Mouse (Mus musculus) liver (tissue): ENCODE results near the gene Hoxb3.
A peak's percentile ranks its signal among the peaks of the same experiment; 100 is the strongest.

Source experiments
- DNase-seq: peaks from one replicate; pipeline ENCODE4 v3.0.0-alpha.2; 2020; ENCODE audit warnings: mixed read lengths

The Hoxb3 gene

DNA sequence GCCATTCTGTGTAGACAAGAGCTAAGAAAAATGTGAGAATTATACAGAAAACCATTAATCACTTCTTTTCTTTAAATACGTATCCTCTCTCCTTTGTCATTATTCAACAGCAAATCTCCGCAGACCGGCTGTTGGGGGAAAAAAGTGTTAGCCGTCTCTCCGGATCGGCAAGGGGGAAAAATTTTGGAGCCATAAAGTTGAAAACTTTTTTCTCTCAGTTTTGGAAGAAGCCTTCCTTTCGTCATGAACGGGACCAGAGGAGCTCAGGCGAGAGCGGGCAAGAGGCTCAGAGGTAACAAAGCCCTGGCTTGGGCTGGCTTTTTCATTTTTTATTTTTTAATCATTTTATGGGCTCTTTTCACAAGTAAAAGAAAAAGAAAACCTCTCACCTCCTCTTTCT lies at the start of gene Hoxb3:
Hoxb3 (plus strand) TSS at position 173 of the 400 bp plus-strand sequence.
- no peak for DNase-seq

DNA sequence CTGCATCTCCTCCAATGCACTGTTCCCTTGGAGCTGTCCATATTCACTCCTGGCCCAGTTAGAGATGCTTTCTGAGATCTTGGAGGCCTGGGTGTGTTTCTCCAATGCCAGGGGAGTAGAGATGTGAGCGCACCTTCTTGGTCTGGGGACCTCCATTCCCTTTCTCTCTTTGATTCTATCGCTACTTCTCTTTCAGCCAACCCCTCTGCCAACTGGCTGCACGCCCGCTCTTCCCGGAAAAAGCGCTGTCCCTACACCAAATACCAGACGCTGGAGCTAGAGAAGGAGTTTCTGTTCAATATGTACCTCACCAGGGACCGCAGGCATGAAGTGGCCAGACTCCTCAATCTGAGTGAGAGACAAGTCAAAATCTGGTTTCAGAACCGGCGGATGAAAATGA lies 48.7 kb upstream of the Hoxb3 start:
- DNase-seq: no peak

DNA sequence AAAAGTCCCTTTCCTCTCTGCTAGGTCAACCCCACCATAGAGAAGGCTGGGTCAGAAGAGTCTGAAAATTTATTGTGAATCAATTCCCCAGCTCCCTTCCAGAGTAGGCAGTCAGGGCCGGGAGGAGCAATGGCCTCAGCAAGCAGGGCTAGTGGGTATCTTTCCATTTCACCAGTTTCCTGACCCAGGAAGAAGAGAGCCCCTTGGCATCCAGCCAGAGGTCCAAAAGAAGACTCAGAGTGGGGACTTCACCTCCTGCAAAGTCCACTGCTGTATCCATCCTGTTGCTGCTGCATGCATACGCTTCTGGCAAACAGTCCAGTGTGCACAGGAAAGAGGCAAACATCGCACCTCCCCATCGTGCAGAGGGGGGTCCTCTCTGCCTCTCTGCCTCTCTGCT lies 47.2 kb upstream of the Hoxb3 start:
- DNase-seq: no peak

DNA sequence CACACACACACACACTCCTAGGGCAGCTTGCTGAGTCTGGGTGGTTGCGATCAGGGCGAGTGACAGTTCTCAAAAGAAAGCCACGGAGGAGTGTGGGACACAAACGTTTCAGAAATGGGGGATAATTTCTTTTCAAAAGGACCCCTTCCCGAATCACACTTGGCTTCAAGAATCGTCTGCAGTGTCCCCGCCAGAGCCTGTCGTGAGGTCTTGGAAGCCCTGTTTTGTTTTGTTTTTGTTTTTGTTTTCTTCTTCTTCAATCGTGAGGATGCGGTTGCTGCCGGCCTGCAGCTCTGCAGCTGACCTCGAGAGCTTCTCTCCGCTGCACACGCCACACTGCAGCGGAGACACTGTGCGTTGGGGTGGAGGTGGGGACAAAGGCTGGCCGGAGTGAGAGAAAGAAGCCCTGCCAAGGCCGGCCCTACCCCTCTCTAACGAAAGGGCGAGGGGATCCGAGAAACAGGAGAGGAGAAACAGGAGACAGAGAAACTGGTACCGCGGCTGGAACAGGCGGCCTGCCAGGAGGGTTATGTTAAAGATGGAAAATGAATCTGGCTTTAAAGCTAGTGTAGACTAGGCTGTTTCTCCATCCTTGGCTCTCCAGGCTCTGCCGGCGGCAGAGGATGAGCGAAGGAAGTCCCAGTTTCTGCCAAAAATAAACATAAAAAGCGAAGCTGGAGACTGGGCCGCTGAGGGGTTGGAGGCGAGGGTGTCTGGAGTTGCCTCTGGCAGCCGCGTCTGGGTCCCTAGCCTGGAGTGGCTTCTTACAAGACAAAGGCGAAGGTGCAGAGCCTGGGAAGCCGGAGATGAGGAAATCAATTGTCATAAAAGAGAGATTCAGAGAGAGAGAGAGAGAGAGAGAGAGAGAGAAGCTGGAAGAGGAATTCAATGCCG lies 45.7 kb upstream of the Hoxb3 start:
- DNase-seq: no peak

DNA sequence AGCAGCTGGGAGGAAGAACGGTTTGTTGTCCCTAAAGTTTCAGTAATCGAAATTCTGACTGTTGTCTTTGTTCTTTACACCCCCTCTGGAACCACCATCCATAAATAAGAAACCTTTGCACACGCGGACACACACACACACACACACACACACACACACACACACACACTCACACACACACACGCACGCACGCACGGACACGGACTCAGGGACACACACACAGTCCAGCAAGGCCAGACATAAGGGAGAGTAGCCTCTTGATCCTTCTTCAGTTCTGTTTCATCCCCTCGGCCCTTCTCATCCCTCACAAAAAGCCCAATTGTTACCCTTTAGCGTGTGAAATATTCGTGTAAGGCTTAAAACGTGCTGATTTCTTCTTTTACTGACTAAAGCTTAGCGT lies 44.8 kb upstream of the Hoxb3 start:
- no peak for DNase-seq

DNA sequence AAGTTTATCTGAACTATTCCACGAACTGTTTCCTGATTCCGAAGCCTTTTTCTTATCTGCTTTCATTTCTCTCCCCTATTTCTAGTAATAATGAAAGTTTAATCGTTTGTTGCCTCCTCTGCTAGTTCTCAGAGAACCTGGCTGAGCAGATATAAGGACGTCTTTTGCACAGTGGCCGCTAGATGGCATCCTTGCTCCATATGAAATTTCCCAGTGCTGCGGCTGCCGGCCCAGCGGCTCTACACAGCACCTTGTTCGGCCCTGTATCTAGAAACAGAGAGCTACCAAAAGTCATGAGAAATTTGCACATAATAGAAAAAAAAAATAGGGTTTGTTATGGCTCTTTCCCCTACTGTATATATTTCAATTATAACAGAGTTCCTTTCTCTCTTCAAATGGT lies 44.4 kb upstream of the Hoxb3 start:
- peak; percentile 73 for DNase-seq

DNA sequence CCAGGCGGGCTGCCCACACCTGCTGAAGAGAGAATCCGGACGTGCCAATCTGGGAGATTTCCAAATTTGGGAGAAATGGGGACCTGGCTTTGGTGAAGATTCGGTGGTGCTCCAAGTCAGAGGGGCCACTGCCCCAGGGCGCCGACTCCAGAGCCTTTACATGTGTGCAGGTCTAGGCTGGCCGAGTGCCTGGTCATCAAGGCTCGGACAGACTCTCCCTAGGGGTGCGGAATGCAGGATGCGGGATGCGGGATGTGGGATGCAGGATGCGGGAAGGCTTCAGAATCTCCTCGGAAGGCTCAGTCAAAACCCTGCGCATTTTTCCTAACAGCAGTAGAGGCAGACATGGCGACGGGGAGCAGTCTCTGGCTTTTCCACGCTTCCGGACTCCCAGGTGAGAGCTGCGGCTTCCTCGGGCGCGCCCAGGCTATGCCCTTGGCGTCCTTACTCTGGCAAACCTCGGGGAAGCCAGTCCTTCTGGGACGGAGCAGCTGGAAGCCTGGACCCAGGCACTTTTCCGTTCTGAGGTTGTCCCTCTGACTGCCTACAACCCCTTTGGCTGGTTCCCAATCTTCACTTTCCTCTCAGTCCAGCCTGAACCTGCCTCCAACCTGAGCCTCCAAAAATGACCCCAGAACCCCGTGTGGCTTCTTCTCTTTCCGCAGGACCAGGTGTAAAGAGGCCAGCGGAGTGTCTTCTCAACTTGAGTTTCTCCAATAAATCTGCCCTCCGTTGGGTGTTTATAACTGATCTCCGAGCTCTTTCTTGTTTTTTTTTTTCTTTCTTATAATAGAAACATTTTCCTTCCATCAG lies 43.5 kb upstream of the Hoxb3 start:
- DNase-seq: no peak

DNA sequence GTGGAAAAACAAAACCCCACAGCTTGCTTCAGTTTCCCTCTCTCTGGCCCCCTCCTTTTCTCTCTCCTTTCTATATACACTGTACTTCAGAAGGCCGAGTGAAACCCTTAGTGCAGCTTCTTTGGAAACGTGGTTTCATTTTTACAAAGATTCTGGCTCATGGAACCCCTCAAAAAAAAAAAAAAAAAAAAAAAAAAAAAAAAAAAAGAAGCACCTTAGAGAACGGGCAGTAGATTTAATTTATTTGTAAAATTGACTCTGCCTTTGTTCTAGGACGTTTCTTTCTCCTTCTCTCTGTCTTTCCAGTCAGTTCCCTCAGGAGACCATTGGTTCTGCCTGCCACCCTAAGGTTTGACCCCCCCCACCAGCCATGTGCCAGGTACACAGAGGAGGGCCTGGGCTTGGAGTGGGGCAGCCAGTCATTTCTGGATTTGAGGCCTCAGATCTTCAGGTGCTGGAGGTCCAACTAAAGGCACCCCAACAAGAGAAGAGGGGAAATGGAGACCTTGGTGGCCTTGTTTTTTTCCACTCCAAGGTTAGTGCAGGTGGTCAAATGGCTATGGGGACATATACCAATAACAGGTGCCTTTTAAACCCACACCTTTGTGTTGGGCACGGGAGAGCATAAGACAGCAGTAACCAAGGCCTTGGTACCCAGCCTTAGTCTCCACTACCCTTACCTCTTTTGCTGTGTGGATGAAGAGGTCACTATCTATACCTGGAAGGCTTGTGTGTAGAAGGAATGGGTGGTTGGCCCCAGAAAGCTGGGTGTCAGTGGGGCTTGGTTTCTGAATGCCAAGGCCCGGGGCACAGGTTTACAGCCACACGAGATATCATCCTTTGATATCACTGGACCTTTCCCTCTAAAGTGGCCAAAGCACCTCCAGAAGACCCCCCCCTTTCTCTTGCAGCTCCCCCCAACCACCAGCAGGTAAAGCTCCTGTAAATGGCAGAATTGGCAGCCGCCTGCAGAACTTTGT lies 42.4 kb upstream of the Hoxb3 start:
- no peak for DNase-seq

DNA sequence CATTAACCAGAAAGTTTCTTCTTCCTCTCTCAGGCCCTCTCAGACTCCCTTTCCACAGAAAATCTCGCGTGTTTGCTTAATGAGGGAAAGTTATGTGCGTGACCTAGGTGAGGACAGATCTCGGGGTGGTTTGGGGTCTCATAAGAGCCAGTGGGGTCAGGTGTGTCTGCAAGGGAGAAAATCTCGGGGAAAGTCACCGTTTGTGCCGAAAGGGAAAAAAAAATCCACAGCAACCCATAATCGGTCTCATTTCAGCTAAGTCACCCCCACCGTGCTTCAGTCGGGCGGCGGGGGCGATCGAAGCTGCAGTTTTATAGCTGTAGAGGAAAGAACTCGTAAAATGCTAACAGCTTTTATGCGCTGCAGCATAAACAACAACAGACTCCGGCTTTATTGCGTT lies 41.7 kb upstream of the Hoxb3 start:
- no peak for DNase-seq

DNA sequence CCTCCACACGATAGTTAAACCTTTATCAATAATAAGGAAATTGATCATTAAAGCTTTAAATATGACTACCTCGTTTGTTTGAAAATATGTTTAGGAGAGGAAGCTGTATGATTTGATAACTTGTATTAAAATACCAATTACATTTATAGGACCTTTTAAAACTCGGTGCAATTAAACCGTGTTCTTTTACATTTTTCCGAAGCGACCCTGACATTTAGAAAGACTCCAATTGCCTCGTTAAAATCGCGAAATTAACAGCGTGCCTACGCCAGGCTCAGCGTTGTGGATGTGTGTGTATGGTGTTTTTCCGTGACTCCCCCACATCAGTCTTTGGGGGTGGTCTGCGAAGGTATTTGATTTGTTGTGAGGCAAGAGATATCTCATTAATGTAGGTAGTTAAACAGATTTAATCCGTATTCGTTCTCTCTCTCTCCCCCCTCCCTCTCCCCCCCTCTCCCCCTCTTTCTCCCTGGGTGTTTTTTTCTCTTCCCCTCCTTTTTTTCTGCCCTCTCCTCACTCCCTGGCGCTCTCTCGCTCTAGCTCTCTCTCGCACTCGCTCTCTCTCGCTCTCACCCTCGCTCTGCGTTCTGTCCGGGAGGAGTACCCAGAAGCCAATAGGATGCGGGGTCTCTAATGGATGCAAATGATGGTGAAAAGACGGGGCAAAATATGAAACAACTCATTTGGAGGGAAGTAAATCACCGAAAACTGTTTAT lies 41.1 kb upstream of the Hoxb3 start, which contains the start of gene Hoxb8:
Hoxb8 (plus strand) TSS at position 51 of the 716 bp plus-strand sequence.
- DNase-seq: no peak

DNA sequence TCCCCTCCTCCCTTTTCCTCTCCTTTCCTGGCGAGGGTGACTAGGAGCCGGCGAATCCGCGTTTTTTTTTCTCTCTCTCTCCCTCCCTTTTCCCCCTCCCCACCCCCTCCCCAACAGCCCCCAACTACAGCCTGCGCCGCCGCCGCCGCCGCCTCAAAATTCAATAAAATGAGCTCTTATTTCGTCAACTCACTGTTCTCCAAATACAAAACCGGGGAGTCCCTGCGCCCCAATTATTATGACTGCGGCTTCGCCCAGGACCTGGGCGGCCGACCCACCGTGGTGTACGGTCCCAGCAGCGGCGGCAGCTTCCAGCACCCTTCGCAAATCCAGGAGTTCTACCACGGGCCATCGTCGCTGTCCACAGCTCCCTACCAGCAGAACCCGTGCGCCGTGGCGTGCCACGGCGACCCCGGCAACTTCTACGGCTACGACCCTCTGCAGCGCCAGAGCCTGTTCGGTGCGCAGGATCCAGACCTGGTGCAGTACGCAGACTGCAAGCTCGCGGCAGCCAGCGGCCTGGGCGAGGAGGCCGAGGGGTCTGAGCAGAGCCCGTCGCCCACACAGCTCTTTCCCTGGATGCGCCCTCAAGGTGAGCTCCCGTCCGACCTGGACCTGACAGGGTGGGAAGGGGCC lies 40.2 kb upstream of the Hoxb3 start:
- DNase-seq: no peak

DNA sequence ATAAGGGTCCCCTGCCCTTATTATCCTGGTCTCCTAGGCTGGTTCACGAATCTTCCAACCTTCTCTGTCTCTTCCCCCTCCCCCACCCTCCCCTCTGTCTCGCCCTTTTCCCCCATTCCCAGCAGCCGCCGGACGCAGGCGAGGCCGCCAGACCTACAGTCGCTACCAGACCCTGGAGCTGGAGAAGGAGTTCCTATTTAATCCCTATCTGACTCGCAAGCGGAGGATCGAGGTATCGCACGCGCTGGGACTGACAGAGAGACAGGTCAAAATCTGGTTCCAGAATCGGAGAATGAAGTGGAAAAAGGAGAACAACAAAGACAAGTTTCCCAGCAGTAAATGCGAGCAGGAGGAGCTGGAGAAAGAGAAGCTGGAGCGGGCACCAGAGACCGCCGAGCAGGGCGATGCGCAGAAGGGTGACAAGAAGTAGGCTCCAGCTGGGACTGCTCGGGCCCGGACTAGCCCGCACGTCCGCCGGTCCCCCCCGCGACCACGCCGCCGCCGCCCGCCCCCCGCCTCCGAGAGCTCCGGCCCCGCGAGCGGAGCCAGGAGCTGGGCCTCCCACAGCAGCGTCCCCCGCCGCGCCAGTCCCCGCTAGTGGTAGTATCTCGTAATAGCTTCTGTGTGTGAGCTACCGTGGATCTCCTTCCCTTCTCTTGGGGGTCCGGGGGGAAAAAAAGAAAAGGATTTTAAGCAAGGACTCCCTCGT lies 38.9 kb upstream of the Hoxb3 start:
- no peak for DNase-seq

DNA sequence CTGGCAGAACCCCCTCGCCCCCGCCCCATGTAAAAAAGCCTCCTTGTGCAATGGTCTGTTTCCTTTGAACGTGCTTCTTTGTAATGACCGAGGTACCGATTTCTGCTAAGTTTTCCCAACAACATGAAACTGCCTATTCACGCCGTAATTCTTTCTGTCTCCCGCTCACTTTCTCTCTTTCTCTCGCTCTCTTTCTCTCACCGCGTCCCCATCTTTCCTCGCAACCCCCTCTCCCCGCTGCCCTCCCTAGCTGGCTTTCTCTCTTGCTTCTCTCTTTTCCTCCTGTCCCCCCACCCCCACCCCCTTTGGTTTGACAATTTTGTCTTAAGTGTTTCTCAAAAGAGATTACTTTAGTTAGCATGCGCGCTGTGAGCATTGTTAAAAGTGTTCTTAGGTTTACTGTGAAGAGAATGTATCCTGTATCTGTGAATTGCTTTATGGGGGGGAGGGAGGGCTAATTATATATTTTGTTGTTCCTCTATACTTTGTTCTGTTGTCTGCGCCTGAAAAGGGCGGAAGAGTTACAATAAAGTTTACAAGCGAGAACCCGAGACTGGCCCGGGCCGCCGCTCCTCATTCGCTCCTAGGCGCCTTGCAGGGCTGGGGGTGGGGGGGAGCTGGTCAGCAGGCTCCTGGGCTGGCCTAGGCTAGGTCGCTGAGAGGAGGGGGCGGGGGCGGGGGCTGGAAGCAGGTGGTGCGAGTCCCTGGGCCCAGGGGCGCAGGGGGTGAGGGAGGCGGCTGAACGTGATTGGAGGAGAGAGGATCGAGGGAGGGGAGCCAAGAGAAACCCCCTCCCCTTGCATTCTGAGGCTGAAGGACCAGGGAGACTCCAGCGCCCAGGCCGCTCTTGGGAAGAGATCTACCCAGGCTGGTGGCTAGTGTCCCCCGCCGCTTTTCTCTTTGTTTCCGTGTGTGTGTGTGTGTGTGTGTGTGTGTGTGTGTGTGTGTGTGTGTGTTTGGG lies 38.1 kb upstream of the Hoxb3 start:
- DNase-seq: peak; percentile 49

DNA sequence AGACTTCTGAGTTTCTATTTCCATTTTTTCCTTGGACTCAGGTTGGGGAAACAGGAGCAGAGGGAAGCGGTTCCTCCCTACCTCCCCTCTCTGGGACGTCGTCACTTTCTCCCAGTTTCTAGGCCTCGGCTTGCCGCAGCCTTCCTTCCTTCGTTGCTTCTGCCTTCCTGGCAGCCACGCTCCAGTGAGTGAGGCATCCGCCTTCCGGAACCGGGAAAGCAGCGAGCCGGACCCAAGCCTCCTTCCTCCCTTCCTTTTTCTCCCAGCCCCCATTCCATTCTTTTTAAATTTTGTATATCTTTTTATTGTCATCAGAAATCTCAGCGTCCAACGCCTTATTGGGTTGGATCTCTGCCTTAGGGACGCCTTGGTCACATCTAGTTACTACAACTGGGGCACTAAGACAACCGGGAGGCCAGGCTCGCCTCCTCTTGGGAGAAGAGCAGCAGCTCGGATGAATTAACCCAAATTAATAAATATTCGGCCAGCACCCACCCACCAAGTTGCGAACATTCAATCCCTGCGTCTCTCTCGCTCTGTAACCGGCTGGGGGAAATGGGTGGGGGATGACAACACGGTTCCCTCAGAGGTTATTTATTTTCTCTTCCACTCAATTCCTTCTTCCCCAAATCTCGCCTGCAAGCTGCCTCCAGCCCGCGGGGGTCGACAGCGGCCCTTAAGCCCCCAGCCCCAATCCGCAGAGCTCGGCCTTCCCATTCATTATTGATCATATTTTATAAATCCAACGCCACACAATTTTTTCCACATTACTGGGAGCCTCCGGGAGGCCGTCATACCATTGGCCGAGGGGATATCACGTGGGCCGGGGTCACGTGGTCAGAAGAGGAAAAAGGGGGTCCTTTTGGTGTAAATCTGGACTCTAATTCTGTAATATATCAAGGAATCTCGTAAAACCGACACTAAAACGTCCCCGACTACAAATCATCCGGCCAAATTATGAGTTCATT lies 37.1 kb upstream of the Hoxb3 start, which contains the start of gene Hoxb7:
Hoxb7 (plus strand) TSS at position 853 of the 968 bp plus-strand sequence.
- DNase-seq: no peak

DNA sequence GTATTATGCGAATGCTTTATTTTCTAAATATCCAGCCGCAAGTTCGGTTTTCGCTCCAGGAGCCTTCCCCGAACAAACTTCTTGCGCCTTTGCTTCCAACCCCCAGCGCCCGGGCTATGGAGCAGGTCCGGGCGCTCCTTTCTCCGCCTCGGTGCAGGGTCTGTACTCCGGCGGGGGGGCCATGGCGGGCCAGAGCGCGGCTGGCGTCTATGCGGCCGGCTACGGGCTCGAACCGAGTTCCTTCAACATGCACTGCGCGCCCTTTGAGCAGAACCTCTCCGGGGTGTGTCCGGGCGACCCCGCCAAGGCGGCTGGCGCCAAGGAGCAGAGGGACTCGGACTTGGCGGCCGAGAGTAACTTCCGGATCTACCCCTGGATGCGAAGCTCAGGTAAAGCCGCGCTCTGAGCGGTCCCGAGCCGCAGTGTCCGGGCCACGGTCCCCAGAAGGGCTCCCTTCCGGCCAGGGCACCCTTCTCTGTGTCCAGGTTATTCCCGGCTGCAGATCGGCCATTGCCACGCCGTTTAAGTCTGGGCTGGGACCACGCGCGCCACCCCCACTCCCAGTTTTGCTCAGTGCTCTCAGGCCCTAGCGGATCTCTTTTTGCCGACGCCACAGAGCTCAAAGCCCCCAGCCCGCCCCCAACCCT lies 36.3 kb upstream of the Hoxb3 start:
- no peak for DNase-seq

DNA sequence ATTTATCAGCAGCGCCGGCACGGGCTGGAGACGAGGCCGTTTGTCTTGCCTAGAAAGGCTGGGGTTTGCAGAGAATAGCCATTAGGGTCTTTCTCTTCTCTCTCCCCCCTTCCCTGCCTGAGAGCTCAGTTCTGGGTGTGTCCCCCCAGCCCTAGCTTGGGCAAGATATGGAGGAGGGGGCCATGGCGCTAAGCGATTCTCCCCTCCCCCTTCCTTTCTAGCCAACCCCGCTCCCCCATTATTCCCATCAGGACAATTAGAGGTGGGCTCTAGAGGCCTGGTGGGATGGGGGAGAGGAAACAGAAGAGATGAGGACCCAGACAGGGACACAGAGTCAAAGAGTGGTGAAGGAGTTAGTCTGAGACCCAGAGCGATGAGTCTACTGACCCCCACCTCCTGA lies 35.7 kb upstream of the Hoxb3 start:
- no peak for DNase-seq

DNA sequence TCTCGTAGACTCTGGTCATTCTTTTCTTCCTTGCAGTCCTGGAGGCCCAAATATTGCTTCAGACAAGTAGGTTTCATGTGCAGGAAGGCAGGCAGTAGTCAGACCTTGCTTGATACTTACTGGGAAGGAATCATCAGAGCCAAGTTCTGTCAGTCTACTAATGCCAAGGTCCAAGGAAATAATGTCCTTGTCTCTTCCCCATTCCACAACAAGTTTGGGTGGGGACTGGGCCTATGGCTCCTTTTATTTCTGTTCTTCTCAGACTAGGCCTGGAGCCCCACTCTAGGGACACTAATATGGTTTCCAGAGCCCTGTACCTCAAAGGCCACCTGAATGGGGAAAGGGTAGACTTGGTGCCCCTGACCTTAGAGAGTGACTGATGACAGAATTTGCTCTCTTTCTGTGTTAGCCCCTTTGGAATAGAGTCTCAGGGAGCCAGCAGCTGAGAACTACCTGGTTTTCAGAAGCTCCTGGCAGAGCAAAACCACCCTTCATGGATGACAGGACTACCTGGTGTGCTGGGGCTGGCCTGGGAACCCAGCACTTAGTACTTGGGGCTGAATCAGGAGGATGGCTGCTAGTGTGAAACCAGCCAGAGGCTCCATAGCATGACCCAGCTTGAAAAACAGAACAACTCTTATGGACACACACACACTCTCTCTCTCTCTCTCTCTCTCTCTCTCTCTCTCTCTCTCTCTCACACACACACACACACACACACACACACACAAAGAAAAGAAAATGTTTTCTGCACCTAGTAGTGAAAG lies 34.5 kb upstream of the Hoxb3 start:
- no peak for DNase-seq
